Mouse (Mus musculus): ENCODE data around the gene Hoxa2. TPM values are rescaled to one million over a fixed set of nuclear protein-coding genes. Genes with fewer than 3 reads are reported as not detected.
A peak's percentile ranks its signal among the peaks of the same experiment; 100 is the strongest.

Gene Hoxa2
- total RNA-seq, 1 experiment from 2014 or later: 1.2 TPM

GRCm38 (mm10) chr6:52160511-52161335 is 3.9 kb downstream of the Hoxa2 start:
- no peak for ATAC-seq (replicated peaks in 1 of 2; ENCODE audit: insufficient read depth in 1 of 2, low FRiP score in 2 of 2, low TSS enrichment in 1 of 2, low read depth in 1 of 2, poor library complexity in 2 of 2, severe bottlenecking in 2 of 2)

- no peak for ATAC-seq (replicated peaks in 1 of 2; ENCODE audit: insufficient read depth in 1 of 2, low FRiP score in 2 of 2, low TSS enrichment in 1 of 2, low read depth in 1 of 2, poor library complexity in 2 of 2, severe bottlenecking in 2 of 2)
These were observed 4.7 kb downstream of the Hoxa2 start for GRCm38 (mm10) chr6:52159979-52160378.

- no peak for ATAC-seq (replicated peaks in 1 of 2; ENCODE audit: insufficient read depth in 1 of 2, low FRiP score in 2 of 2, low TSS enrichment in 1 of 2, low read depth in 1 of 2, poor library complexity in 2 of 2, severe bottlenecking in 2 of 2)
These were observed 5.4 kb downstream of the Hoxa2 start for GRCm38 (mm10) chr6:52159164-52159761.

- ATAC-seq (replicated peaks in 1 of 2; ENCODE audit: insufficient read depth in 1 of 2, low FRiP score in 2 of 2, low TSS enrichment in 1 of 2, low read depth in 1 of 2, poor library complexity in 2 of 2, severe bottlenecking in 2 of 2): peak; percentile 81 to 87
These were observed 6.2 kb downstream of the Hoxa2 start, which contains the start of gene Hoxa1 for GRCm38 (mm10) chr6:52158276-52159051. Hoxa1 (minus strand) TSS chr6:52158317.

GRCm38 (mm10) chr6:52157466-52158275 is 7.0 kb downstream of the Hoxa2 start:
- ATAC-seq (replicated peaks in 1 of 2; ENCODE audit: insufficient read depth in 1 of 2, low FRiP score in 2 of 2, low TSS enrichment in 1 of 2, low read depth in 1 of 2, poor library complexity in 2 of 2, severe bottlenecking in 2 of 2): no peak; a peak in 1 of 4 replicates

- ATAC-seq (replicated peaks in 1 of 2; ENCODE audit: insufficient read depth in 1 of 2, low FRiP score in 2 of 2, low TSS enrichment in 1 of 2, low read depth in 1 of 2, poor library complexity in 2 of 2, severe bottlenecking in 2 of 2): no peak
These were observed 8.0 kb downstream of the Hoxa2 start for GRCm38 (mm10) chr6:52156551-52157200.

- ATAC-seq (replicated peaks in 1 of 2; ENCODE audit: insufficient read depth in 1 of 2, low FRiP score in 2 of 2, low TSS enrichment in 1 of 2, low read depth in 1 of 2, poor library complexity in 2 of 2, severe bottlenecking in 2 of 2): no peak
These were observed 9.2 kb downstream of the Hoxa2 start for GRCm38 (mm10) chr6:52155471-52155870.

- ATAC-seq (replicated peaks in 1 of 2; ENCODE audit: insufficient read depth in 1 of 2, low FRiP score in 2 of 2, low TSS enrichment in 1 of 2, low read depth in 1 of 2, poor library complexity in 2 of 2, severe bottlenecking in 2 of 2): no peak
These were observed 10.6 kb downstream of the Hoxa2 start for GRCm38 (mm10) chr6:52154044-52154443.

GRCm38 (mm10) chr6:52153270-52153669 is 11.4 kb downstream of the Hoxa2 start:
- no peak for ATAC-seq (replicated peaks in 1 of 2; ENCODE audit: insufficient read depth in 1 of 2, low FRiP score in 2 of 2, low TSS enrichment in 1 of 2, low read depth in 1 of 2, poor library complexity in 2 of 2, severe bottlenecking in 2 of 2)

- ATAC-seq (replicated peaks in 1 of 2; ENCODE audit: insufficient read depth in 1 of 2, low FRiP score in 2 of 2, low TSS enrichment in 1 of 2, low read depth in 1 of 2, poor library complexity in 2 of 2, severe bottlenecking in 2 of 2): no peak
These were observed 12.1 kb downstream of the Hoxa2 start for GRCm38 (mm10) chr6:52152226-52153193.

- no peak for ATAC-seq (replicated peaks in 1 of 2; ENCODE audit: insufficient read depth in 1 of 2, low FRiP score in 2 of 2, low TSS enrichment in 1 of 2, low read depth in 1 of 2, poor library complexity in 2 of 2, severe bottlenecking in 2 of 2)
These were observed 13.1 kb downstream of the Hoxa2 start for GRCm38 (mm10) chr6:52151571-52151970.

GRCm38 (mm10) chr6:52150401-52150966 is 14.1 kb downstream of the Hoxa2 start:
- ATAC-seq (replicated peaks in 1 of 2; ENCODE audit: insufficient read depth in 1 of 2, low FRiP score in 2 of 2, low TSS enrichment in 1 of 2, low read depth in 1 of 2, poor library complexity in 2 of 2, severe bottlenecking in 2 of 2): no peak

GRCm38 (mm10) chr6:52139115-52139514 is 25.5 kb downstream of the Hoxa2 start:
- ATAC-seq (replicated peaks in 1 of 2; ENCODE audit: insufficient read depth in 1 of 2, low FRiP score in 2 of 2, low TSS enrichment in 1 of 2, low read depth in 1 of 2, poor library complexity in 2 of 2, severe bottlenecking in 2 of 2): no peak

- ATAC-seq (replicated peaks in 1 of 2; ENCODE audit: insufficient read depth in 1 of 2, low FRiP score in 2 of 2, low TSS enrichment in 1 of 2, low read depth in 1 of 2, poor library complexity in 2 of 2, severe bottlenecking in 2 of 2): no peak
These were observed 26.1 kb downstream of the Hoxa2 start for GRCm38 (mm10) chr6:52138576-52138975.

- ATAC-seq (replicated peaks in 1 of 2; ENCODE audit: insufficient read depth in 1 of 2, low FRiP score in 2 of 2, low TSS enrichment in 1 of 2, low read depth in 1 of 2, poor library complexity in 2 of 2, severe bottlenecking in 2 of 2): no peak
These were observed 26.6 kb downstream of the Hoxa2 start for GRCm38 (mm10) chr6:52137841-52138535.
